Mouse (Mus musculus) olfactory bulb, adult 2 months (tissue): ENCODE results near the gene Gm4353. TPM values are rescaled to one million over a fixed set of nuclear protein-coding genes. Genes with fewer than 3 reads are reported as not detected.
A peak's percentile ranks its signal among the peaks of the same experiment; 100 is the strongest.
"Not testable (repeated sequence)": the region's sequence is repeated elsewhere in the genome, so short reads cannot be mapped to it uniquely, and the experiment has no call there.

Experiments
- H3K27ac ChIP-seq: fragments of 200-500 bp; 2 replicates; pipeline ENCODE4 v1.5.1; 2012; ENCODE audit warnings: low read depth, low read length; ENCODE audit not compliant: insufficient read depth
- H3K4me1 ChIP-seq: fragments of 200-500 bp; 2 replicates; pipeline ENCODE4 v1.6.1; 2012; ENCODE audit warnings: low read length; ENCODE audit not compliant: control insufficient read depth, insufficient read depth
- H3K4me3 ChIP-seq: fragments of 200-500 bp; 2 replicates; pipeline ENCODE4 v1.5.1; 2012; ENCODE audit warnings: mild to moderate bottlenecking, low read depth, low read length, moderate library complexity; ENCODE audit not compliant: insufficient read depth
- CTCF ChIP-seq: fragments of 200-500 bp; IDR thresholded peaks from 2 replicates; pipeline ENCODE4 v1.5.1; 2012; ENCODE audit warnings: low read depth, mild to moderate bottlenecking, low read length, moderate library complexity; ENCODE audit not compliant: insufficient read depth
- POLR2A ChIP-seq: fragments of 200-500 bp; IDR thresholded peaks from 2 replicates; pipeline ENCODE4 v1.6.1; 2012; ENCODE audit warnings: mild to moderate bottlenecking, low read depth, low read length, moderate library complexity; ENCODE audit not compliant: insufficient read depth
- WGBS: fragments of 180-500 bp; shearing (Covaris S2); methylation state at CpG from one replicate; pipeline ENCODE4 v1.1.7; 2018; 5-methylcytosine and 5-hydroxymethylcytosine counted together
- polyA plus RNA-seq: library from polyadenylated mRNA; stranded (reverse); fragments of >200 nt; gene quantifications from 2 replicates; pipeline ENCODE4 v1.2.4, GENCODE M21; 2012; ENCODE audit warnings: low replicate concordance; ENCODE audit not compliant: missing spikeins, insufficient read depth, insufficient read length

Gene Gm4353
- polyA plus RNA-seq = not detected in 2 replicates

DNA sequence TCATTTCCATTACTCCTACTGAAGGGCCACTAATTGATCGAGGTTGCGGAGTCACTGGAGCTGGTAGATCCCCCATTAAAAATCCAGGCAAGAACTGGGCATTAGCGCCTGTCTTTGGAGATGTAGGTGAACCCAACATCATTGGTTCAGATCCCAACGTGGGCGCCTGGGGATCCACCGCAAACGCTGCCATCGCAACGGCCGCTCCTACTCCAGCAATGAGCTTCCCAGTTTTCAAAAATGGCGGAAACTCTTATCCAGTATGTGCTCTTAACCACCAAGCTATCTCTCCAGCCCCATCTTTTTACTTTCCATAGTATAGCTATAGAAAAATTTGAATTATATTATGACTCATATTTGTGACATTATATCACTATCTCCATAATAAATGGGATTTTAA is at the start of gene Gm4353:
TSS of gene Gm4353 (minus strand) at position 270 of the 400 bp plus-strand sequence.
- 96% methylated on average over 11 of the region's 11 CpGs for WGBS
- not testable (repeated sequence) for H3K4me3 ChIP-seq, H3K27ac ChIP-seq, H3K4me1 ChIP-seq

DNA sequence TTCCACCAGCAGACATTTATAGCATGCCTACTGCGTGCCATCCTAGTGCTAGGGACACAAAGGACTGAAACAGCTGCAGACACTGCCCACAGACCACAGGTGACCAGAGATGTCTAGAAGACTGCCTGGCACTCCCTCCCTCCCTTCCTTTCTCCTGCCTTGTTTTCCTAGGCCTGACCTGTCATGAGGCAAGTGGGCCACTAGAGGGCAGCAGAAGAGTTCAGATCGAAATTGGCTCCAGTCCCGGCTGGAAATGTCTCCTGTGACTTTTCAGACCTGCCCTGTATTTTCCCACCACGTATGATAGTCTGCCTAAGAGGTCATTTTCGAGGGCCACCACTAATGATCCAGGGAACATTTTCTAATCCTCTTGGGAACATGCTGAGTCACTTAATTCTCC is 47.6 kb upstream of the Gm4353 start:
- TF ChIP-seq POLR2A (no peak), CTCF (peak; percentile 78)
- Histone ChIP-seq H3K27ac (no peak overlapping the region), H3K4me1 (no peaks in the 10 kb centered on the region), H3K4me3 (no peak overlapping the region)
- 2% methylated on average over 5 of the region's 5 CpGs for WGBS

DNA sequence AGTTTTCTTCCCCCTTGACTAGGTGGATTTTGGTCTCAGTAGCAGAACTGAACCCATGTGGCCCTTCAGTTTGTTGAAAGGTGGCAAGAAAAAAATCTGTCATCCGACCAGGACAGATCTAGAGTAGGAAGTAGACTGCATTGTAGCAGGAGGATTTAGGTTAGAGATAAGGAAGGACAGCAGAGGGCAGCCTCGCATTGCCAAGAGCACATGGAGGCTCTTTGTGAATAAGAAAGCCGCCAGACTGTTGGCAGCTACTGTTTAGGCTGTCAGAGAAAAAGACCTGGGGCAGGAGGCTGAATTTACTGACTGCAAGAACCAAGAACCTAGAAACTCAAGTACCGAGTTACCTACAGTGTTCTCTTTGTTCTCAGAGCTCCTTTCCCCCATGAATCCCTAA is 47.0 kb upstream of the Gm4353 start:
- TF ChIP-seq POLR2A = no peak
- TF ChIP-seq CTCF = no peak
- WGBS = 11% methylated on average over 4 of the region's 4 CpGs
- no peaks in the 10 kb centered on the region for H3K4me1 ChIP-seq
- no peak overlapping the region for H3K27ac ChIP-seq
- no peak overlapping the region for H3K4me3 ChIP-seq

DNA sequence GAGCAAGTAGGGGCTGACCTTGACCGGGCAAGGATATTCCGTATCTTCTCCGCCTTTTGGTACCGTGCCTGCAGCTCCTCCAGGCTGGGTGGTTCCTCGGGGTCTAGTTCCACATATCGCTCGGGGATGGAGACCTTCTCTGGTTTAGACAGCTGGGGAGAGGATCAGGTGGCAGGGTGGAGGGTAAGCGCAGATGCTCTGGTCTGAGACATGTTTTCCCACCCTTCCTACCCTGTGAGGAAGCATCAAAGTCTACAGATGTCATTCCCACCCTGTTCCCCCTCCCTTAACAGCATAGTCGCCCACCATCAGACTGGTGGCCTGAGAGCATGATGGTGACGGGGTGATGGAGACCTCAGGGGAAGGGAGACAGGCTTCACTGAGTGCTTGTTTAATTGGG is 44.9 kb upstream of the Gm4353 start:
- TF ChIP-seq POLR2A (no peak), CTCF (no peak)
- H3K27ac ChIP-seq = no peak overlapping the region
- H3K4me1 ChIP-seq = no peaks in the 10 kb centered on the region
- 95% methylated on average over 10 of the region's 10 CpGs for WGBS
- H3K4me3 ChIP-seq = no peak overlapping the region

DNA sequence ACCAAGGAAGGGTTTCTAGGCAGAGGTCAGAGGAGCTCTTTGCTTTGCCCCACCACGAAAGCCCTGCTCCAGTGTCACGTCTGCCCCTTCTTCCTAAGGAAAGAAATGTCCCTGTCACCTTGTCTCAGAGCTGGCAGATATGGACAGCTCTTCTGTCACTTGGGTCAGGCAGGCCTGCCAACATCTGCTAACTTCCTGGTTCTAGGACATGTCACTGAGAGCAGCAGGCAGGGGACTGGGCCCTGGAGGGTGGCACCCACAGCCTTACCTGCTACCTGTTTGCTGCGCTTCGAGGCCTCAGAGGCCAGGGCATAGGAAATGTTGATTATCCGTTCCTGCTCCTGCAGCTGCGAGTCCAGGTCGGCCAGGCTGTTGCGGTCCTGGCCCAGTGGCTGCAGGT is 43.9 kb upstream of the Gm4353 start:
- H3K4me1 ChIP-seq = no peaks in the 10 kb centered on the region
- no peak overlapping the region for H3K27ac ChIP-seq
- TF ChIP-seq POLR2A = no peak
- TF ChIP-seq CTCF = no peak
- H3K4me3 ChIP-seq = no peak overlapping the region
- 97% methylated on average over 8 of the region's 8 CpGs for WGBS

DNA sequence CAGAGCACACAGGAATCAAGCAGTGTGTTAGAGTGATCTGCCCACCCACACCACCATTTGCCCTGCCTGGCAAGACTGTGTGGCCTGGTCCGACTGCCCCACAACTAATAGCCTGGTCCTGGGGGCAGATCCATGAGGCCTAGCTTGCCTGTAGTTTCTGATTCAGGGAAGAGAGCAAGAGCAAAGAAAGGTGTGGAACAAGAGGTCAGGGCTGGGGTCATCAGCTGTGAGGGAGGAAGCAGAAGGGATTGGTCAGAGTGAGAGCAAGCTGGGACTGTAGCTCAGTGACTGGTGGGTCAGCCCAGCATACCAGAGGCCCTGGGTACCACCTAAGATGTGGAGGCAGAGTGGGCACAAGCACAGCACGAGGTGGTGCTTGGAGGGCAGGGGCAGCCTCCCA is 42.6 kb upstream of the Gm4353 start:
- no peaks in the 10 kb centered on the region for H3K4me1 ChIP-seq
- 85% methylated on average over 2 of the region's 2 CpGs for WGBS
- no peak for TF ChIP-seq CTCF
- no peak for TF ChIP-seq POLR2A
- H3K4me3 ChIP-seq = no peak overlapping the region
- H3K27ac ChIP-seq = no peak overlapping the region

DNA sequence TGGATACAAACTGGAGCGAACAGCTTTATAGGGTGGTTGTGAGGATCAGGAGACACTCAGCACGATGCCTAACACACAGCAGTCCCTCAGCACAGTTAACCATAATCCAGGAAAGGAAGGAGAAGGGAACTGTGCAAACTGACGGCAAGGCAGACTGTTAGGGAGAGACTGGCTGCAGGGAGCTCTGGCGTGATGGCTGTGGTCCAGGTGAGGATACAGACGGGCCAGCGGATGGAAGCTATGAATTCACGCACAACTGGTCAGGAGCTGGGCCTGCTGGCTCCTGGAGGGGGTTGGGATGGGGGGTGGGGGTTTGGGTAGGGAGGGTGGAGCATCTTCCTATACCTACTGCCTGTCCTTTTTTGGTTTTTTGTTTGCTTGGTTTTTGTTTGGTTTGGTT is 41.2 kb upstream of the Gm4353 start:
- Histone ChIP-seq H3K4me3 (no peak overlapping the region), H3K4me1 (no peaks in the 10 kb centered on the region), H3K27ac (no peak overlapping the region)
- WGBS = 79% methylated on average over 7 of the region's 7 CpGs
- TF ChIP-seq POLR2A = no peak
- no peak for TF ChIP-seq CTCF

DNA sequence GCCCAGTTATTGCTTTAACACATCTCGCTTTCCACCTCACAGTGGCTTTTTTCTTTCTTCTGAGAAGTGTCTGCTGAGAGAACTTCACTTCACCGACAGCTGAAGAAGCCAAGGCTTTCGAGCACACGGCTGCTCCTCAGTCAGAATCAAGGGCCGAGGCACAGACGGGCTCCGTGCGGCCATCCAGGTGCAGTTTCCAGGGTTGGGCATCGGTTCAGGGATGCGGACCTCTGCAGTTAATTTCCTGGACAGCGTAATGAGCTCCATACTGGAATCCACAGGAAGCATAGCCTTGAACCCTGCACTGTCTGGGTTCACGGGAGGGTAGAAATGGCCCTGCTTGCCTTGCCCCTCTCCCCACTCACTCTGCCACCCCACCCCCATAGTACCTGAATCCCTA is 39.6 kb upstream of the Gm4353 start:
- Histone ChIP-seq H3K4me1 (no peaks in the 10 kb centered on the region), H3K4me3 (no peak overlapping the region), H3K27ac (no peak overlapping the region)
- 93% methylated on average over 12 of the region's 12 CpGs for WGBS
- no peak for TF ChIP-seq CTCF
- TF ChIP-seq POLR2A = no peak

DNA sequence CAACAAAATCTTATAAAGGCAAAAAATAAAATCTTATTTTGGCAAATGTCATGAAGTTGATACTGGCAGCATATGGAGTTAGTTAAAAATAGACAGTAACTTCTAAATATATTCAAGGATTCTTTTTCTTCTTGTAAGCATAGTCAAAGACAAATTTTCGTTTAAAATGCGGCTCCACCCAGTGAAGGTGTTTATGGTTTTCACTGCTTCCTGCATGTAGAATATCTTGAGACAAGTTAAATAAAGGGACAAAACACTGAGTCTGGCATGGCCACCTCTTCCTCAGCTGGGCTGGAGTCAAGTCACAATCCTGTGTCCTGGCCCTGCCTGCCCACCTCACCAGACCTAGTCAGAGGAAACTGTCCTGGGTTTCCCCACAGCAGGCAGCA is 39.2 kb upstream of the Gm4353 start:
- Histone ChIP-seq H3K4me3 (no peak overlapping the region), H3K4me1 (no peaks in the 10 kb centered on the region), H3K27ac (no peak overlapping the region)
- no peak for TF ChIP-seq CTCF
- TF ChIP-seq POLR2A = no peak
- WGBS = 68% methylated on average over 2 of the region's 2 CpGs

DNA sequence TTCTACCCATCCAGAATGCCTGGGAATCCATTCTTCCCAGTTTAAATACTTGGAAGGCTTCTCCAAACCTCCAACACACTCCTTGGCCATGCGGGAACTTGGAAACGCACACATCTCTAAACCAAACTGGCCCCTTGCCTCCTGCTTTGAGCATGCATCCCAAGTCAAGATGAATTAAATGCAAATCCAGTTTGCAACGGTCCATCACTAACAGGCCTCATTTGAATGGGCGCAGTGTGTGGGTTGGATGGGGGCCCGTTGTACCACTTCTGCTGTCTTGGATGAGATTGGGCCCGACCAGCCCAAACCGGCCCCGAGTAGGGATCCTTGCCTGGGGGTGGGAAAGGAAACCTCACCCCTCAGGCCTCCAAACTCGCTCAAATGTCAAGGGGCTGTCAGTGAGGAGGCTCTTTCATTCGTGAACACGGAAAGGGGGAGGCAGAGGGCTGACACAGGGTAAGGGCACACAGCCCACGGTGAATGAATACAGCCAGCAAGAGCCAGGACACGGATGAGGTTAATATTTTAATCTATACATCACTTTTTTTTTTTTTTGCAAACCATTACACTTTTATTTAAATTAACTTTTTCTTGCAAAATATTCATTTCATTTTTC is 38.7 kb upstream of the Gm4353 start:
- Histone ChIP-seq H3K27ac (no peak overlapping the region), H3K4me1 (no peaks in the 10 kb centered on the region), H3K4me3 (no peak overlapping the region)
- TF ChIP-seq CTCF = no peak
- no peak for TF ChIP-seq POLR2A
- WGBS = 55% methylated on average over 13 of the region's 13 CpGs
